12 mouse cellular contexts compared by ENCODE assay signal in the genomic region with DNA sequence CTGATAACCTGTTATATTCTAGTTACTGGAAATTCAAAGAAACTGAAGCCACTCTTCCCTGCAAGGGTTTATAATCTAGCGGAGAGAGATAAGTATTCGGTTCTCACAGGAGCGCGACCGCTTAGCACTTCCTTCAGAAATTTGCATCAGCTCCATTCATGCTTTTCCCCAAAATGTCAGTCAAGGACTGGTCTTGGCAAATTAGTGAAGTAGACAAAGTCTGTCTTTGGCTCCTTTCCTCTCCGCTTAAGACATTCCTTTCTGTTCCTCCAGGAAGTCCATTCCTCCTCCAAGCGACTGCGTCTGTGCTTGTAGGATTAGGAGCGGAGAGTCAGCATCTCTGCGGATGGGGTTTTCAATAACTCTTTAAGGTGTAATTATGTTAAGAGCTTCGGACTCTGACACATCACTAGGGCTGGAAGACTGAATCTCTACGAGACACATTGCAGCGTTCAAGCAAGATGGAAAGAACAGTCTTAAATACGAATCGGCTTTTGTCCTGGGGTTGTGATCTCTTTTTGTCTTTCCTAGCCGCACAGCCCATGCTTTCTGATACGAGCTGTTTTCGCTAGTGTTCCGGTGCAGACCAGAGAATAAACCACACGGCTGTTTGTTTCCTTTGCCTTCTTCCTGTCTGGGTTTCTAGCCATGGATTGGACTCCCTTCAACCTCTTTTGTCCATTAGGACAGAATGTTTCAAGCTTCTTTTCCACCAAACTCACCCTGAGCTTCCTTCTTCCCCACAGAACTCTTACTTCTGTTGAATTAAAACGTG.
DNase-seq lines count a peak whose midpoint lies in the region; ATAC-seq and TF ChIP-seq lines count a peak whose summit lies in the region.
"Had no signal": no experiment of that assay in that cellular context is flagged by ENCODE, and none has a peak within 500 bp of the region (broad histone marks: within the 10 kb centered on the region; RNA-seq: fewer than 3 reads in every experiment).

No protein-coding gene starts in this region.

- no peak for TF ChIP-seq RAD21 in CH12.LX (IDR thresholded peaks at IDR 0.05; ENCODE audit: low read depth, low read length)

- no peak for TF ChIP-seq EP300 in CH12.LX (IDR thresholded peaks at IDR 0.05; ENCODE audit: low read length)

- H3K27ac ChIP-seq in heart, embryonic 14.5 days (replicated peaks in 1 of 2; ENCODE audit: control insufficient read depth in 1 of 2, insufficient read depth in 1 of 2, low read depth in 2 of 2, low read length in 2 of 2) = peak overlapping the region in 1 of 2 experiments; percentile 2; a peak in 1 of 4 replicates
- no peak overlapping the region for H3K27ac ChIP-seq in CH12.LX (ENCODE audit: insufficient read depth, low read depth)
- H3K27ac ChIP-seq in kidney, embryonic 14.5 days (ENCODE audit: low read depth, low read length) = no peak overlapping the region
- H3K27ac ChIP-seq: intestine, embryonic 15.5 days; macrophage had no signal

- peak overlapping the region; percentile 19 for H3K4me2 ChIP-seq in heart, embryonic 14.5 days (ENCODE audit: low read length)
- peak overlapping the region; percentile 19; the same call in 1 of the 2 replicates for H3K4me2 ChIP-seq in CH12.LX (ENCODE audit: insufficient read depth, low read depth, poor library complexity, severe bottlenecking)
- H3K4me2 ChIP-seq in kidney, embryonic 14.5 days (replicated peaks; ENCODE audit: low read depth, low read length) = no peak overlapping the region
- H3K4me2 ChIP-seq: intestine, embryonic 15.5 days had no signal

- in situ Hi-C loops in CH12.LX (cut with MboI; ENCODE audit: low pct_ligation_motif_present, low pct_unique_long_range_greater_than_20kb, low sequenced_read_pairs) = no loop called here

- H3K9ac ChIP-seq in heart, embryonic 14.5 days (ENCODE audit: low read length) = no peak overlapping the region
- H3K9ac ChIP-seq in CH12.LX (ENCODE audit: insufficient read depth, low read depth) = no peak overlapping the region
- H3K9ac ChIP-seq in kidney, embryonic 14.5 days (ENCODE audit: low read depth, low read length) = no peak overlapping the region
- H3K9ac ChIP-seq: intestine, embryonic 15.5 days had no signal

- no peaks in the 10 kb centered on the region for H3K27me3 ChIP-seq in heart, embryonic 14.5 days (ENCODE audit: control insufficient read depth, insufficient read depth, low read length)
- no peaks in the 10 kb centered on the region for H3K27me3 ChIP-seq in CH12.LX (replicated peaks)
- H3K27me3 ChIP-seq in kidney, embryonic 14.5 days (ENCODE audit: control insufficient read depth, insufficient read depth, low read length) = no peaks in the 10 kb centered on the region
- H3K27me3 ChIP-seq: intestine, embryonic 15.5 days had no signal

- H3K4me1 ChIP-seq in heart, embryonic 14.5 days (ENCODE audit: control insufficient read depth in 2 of 2, insufficient read depth in 2 of 2, low read length in 2 of 2) = peaks cover 2 to 7% of the 10 kb centered on the region in 2 experiments; a peak in 3 of 4 replicates
- H3K4me1 ChIP-seq in CH12.LX (ENCODE audit: control insufficient read depth in 1 of 2, insufficient read depth in 2 of 2) = peaks cover 4 to 6% of the 10 kb centered on the region in 2 experiments; a peak in 3 of 4 replicates
- H3K4me1 ChIP-seq in kidney, embryonic 14.5 days (ENCODE audit: control insufficient read depth, insufficient read depth, low read length) = no peaks in the 10 kb centered on the region
- H3K4me1 ChIP-seq: intestine, embryonic 15.5 days had no signal

- intact Hi-C loops in heart, postnatal 36 days (cut with DNase I) = loop anchor here (5.0 kb wide), 1 partner anchor 58 kb away; the partner anchor contains the start of gene Ntn4

- DNase-seq in heart, postnatal 36 days = no peak
- DNase-seq in CH12.LX (ENCODE audit: extremely low read depth) = no peak
- DNase-seq in urinary bladder, postnatal 4 days (ENCODE audit: low spot score in 2 of 2) = no peak
- DNase-seq in embryo, embryonic 9.5 days (ENCODE audit: extremely low spot score) = no peak
- DNase-seq: layer of hippocampus, postnatal 36 days had no signal

- dilution Hi-C loops in CH12.LX (cut with MboI; ENCODE audit: extremely low pct_ligation_motif_present, extremely low pct_unique_long_range_greater_than_20kb, low sequenced_read_pairs) = no loop called here

- TF ChIP-seq POLR2A in CH12.LX (IDR thresholded peaks at IDR 0.05; ENCODE audit: low read depth, low read length) = no peak

- H3K9me3 ChIP-seq in heart, embryonic 14.5 days (ENCODE audit: control insufficient read depth, low read length) = no peaks in the 10 kb centered on the region
- H3K9me3 ChIP-seq in CH12.LX (replicated peaks; ENCODE audit: low read length) = no peaks in the 10 kb centered on the region
- H3K9me3 ChIP-seq in kidney, embryonic 14.5 days (ENCODE audit: control insufficient read depth, low read length) = no peaks in the 10 kb centered on the region
- H3K9me3 ChIP-seq: intestine, embryonic 15.5 days had no signal

- no peak for TF ChIP-seq CTCF in CH12.LX (conservative IDR thresholded peaks at IDR 0.05 in 1 of 2, IDR thresholded peaks at IDR 0.05 in 1 of 2; ENCODE audit: low read depth in 2 of 2, low read length in 2 of 2)

- no peak for ATAC-seq in heart, embryonic 14.5 days (ENCODE audit: insufficient number of reproducible peaks, insufficient read depth, low FRiP score, low read depth)
- ATAC-seq in granulocyte monocyte progenitor cell, adult 5-6 weeks (replicated peaks; ENCODE audit: poor library complexity, severe bottlenecking) = peak; percentile 27
- peak; percentile 51 for ATAC-seq in megakaryocyte progenitor cell, adult 5-6 weeks (replicated peaks; ENCODE audit: poor library complexity)
- ATAC-seq in kidney, embryonic 14.5 days (ENCODE audit: low FRiP score, low TSS enrichment) = no peak
- ATAC-seq: intestine, embryonic 15.5 days had no signal

- no peaks in the 10 kb centered on the region for H3K36me3 ChIP-seq in heart, embryonic 14.5 days (ENCODE audit: control insufficient read depth, insufficient read depth, low read length)
- no peaks in the 10 kb centered on the region for H3K36me3 ChIP-seq in CH12.LX (replicated peaks in 1 of 2; ENCODE audit: control insufficient read depth in 1 of 2, insufficient read depth in 1 of 2, low read length in 1 of 2)
- no peaks in the 10 kb centered on the region for H3K36me3 ChIP-seq in kidney, embryonic 14.5 days (ENCODE audit: control insufficient read depth, insufficient read depth, low read length)
- H3K36me3 ChIP-seq: intestine, embryonic 15.5 days had no signal

- no peak overlapping the region for H3K4me3 ChIP-seq in heart, embryonic 14.5 days (ENCODE audit: control insufficient read depth in 1 of 2, insufficient read depth in 1 of 2, low read depth in 1 of 2, low read length in 2 of 2)
- H3K4me3 ChIP-seq in CH12.LX (replicated peaks in 1 of 3; ENCODE audit: low read depth in 2 of 3, low read length in 2 of 3, poor library complexity in 1 of 3) = no peak overlapping the region
- H3K4me3 ChIP-seq in kidney, embryonic 14.5 days (ENCODE audit: low read length) = no peak overlapping the region
- H3K4me3 ChIP-seq: erythroblast, embryonic 14.5 days; intestine, embryonic 15.5 days had no signal

- H3K79me2 ChIP-seq in CH12.LX (replicated peaks; ENCODE audit: control insufficient read depth, extremely low read depth, insufficient read depth, poor library complexity, severe bottlenecking) = no peaks in the 10 kb centered on the region

- 67% methylated on average over 21 of the region's 21 CpGs for WGBS in heart, embryonic 14.5 days
- 85% methylated on average over 21 of the region's 21 CpGs for WGBS in kidney, embryonic 14.5 days

TF ChIP-seq in CH12.LX, 34 proteins besides CTCF, POLR2A, EP300 and RAD21:
- TF ChIP-seq GABPA (IDR thresholded peaks at IDR 0.05; ENCODE audit: insufficient replicate concordance, low read depth, low read length) = no peak

Comparison
In these comparisons a context has a peak if more than half of its experiments do, and no peak if none do; other contexts are left out.
1. ATAC-seq: peak in granulocyte monocyte progenitor cell, adult 5-6 weeks (single experiment) and megakaryocyte progenitor cell, adult 5-6 weeks (single experiment); none in heart, embryonic 14.5 days (single experiment) and kidney, embryonic 14.5 days (single experiment).